Mouse (Mus musculus) limb, embryonic 14.5 days (tissue): Measurements from ENCODE around the gene Myo18b. TPM values are rescaled to one million over a fixed set of nuclear protein-coding genes. Genes with fewer than 3 reads are reported as not detected.
A peak's percentile ranks its signal among the peaks of the same experiment; 100 is the strongest.

ENCODE experiments used
- ATAC-seq: fragments of 200-750 bp; cut with Nextera tagmentation; 2 replicates; pipeline ENCODE4 v1.8.0; 2017; ENCODE audit warnings: low read depth, moderate number of reproducible peaks, moderate TSS enrichment; ENCODE audit not compliant: low FRiP score
- DNase-seq: peaks from one replicate; pipeline ENCODE4 v3.0.0-alpha.2; 2015; ENCODE audit warnings: low spot score
- H3K27ac ChIP-seq: fragments of 300-500 bp; sonication (generic); replicated peaks from 2 replicates; pipeline ENCODE4 v1.5.1; 2014; ENCODE audit warnings: low read depth, mild to moderate bottlenecking, low read length, moderate library complexity, mixed read lengths
- H3K27me3 ChIP-seq: fragments of 300-500 bp; sonication (generic); 2 replicates; pipeline ENCODE4 v1.6.1; 2014; ENCODE audit warnings: low read length, mixed read lengths; ENCODE audit not compliant: control insufficient read depth, insufficient read depth
- H3K36me3 ChIP-seq: fragments of 300-500 bp; sonication (generic); 2 replicates; pipeline ENCODE4 v1.6.1; 2014; ENCODE audit warnings: mild to moderate bottlenecking, low read length, moderate library complexity, mixed read lengths; ENCODE audit not compliant: control insufficient read depth, insufficient read depth
- H3K4me1 ChIP-seq: fragments of 300-500 bp; sonication (generic); 2 replicates; pipeline ENCODE4 v1.6.1; 2014; ENCODE audit warnings: antibody characterized with exemption, low read length, mixed read lengths; ENCODE audit not compliant: control insufficient read depth, insufficient read depth
- H3K4me2 ChIP-seq: fragments of 300-500 bp; sonication (generic); replicated peaks from 2 replicates; pipeline ENCODE4 v1.6.1; 2014; ENCODE audit warnings: low read depth, mild to moderate bottlenecking, low read length, moderate library complexity; ENCODE audit not compliant: severe bottlenecking
- H3K4me3 ChIP-seq: fragments of 300-500 bp; sonication (generic); replicated peaks from 2 replicates; pipeline ENCODE4 v1.5.1; 2014; ENCODE audit warnings: low read length
- H3K9ac ChIP-seq: fragments of 300-500 bp; sonication (generic); 2 replicates; pipeline ENCODE4 v1.6.1; 2014; ENCODE audit warnings: mild to moderate bottlenecking, low read depth, low read length, moderate library complexity; ENCODE audit not compliant: severe bottlenecking
- H3K9me3 ChIP-seq: fragments of 300-500 bp; sonication (generic); 2 replicates; pipeline ENCODE4 v1.6.1; 2016; ENCODE audit warnings: low read length; ENCODE audit not compliant: control insufficient read depth
- POLR2A ChIP-seq: fragments of 200-500 bp; IDR thresholded peaks from 2 replicates; pipeline ENCODE4 v1.8.0; 2012; ENCODE audit warnings: inconsistent platforms, mild to moderate bottlenecking, moderate library complexity, borderline replicate concordance; ENCODE audit not compliant: insufficient read depth, insufficient read length; ENCODE audit errors: extremely low read depth
- WGBS: fragments of 180-500 bp; shearing (Covaris S2); extraction: QIAGEN DNeasy Blood & Tissue Kit; methylation state at CpG from one replicate; pipeline ENCODE4 v1.1.7; 2014; 5-methylcytosine and 5-hydroxymethylcytosine counted together
- polyA plus RNA-seq, 2 experiments: library from polyadenylated mRNA; depleted of rRNA in 1 of 2; stranded (reverse) in 1 of 2; unstranded in 1 of 2; fragments of >200 nt; fragmentation: Nextera tagmentation in 1 of 2; extraction: Ambion mirVana in 1 of 2; gene quantifications; 2 replicates each; pipeline versions ENCODE4 v1.2.1 to v1.2.3; 2012 to 2014

The Myo18b gene
- polyA plus RNA-seq, 2 experiments: 3.7 to 6.5 TPM

DNA sequence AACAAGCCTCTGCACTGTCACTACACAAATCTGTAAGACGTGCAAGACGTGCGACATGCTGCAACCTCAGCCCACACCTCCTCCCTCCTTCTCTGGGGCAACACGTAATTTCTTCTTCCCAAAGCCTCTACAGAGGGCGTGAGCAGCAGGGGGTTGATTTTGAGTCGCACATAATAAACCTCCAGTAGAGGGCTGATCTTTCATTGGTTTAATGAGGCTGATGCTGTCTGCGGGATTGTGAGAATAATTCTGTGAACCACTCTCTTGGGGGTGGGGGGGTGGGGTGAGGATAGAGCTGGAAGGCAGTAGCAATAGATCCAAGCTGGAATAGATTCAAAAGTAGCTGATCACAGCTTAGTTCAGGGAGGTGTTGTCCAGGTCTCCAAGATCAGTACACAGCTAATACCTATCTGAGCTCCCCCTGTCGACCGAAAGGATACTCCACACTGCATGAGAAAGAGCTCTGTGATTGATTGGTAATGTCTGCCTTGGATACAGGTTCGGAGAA is 235.2 kb downstream of the Myo18b start:
- H3K27me3 ChIP-seq: peaks cover 3% of the 10 kb centered on the region; the same call in 1 of the 2 replicates
- 24% methylated on average over 10 of the region's 10 CpGs for WGBS
- no peak overlapping the region for H3K9ac ChIP-seq
- TF ChIP-seq POLR2A: no peak
- no peak for ATAC-seq
- peak; percentile 25 for DNase-seq
- no peak overlapping the region for H3K4me2 ChIP-seq
- no peaks in the 10 kb centered on the region for H3K9me3 ChIP-seq
- no peak overlapping the region for H3K4me3 ChIP-seq
- H3K4me1 ChIP-seq: peaks cover 3% of the 10 kb centered on the region; the same call in 1 of the 2 replicates
- H3K27ac ChIP-seq: no peak overlapping the region
- H3K36me3 ChIP-seq: no peaks in the 10 kb centered on the region

DNA sequence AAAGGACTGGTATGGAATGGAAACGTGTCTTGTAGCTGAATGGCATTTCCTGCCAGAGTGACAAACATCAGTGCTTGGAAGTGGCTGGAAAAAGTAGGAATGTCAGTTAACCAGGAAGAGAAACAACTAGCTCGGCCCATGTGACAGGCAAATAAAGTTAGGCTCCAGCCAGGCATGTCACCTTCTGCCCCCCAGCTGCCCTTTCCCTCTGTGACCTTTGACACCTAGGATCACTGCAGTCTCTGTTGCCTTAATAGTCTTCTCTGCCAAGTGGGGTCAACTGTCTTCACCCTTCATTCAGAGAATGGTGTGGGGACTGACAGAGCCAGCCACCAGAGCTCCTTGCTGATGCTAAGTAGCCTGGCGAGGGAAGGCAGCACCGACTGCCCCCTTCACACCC is 236.9 kb downstream of the Myo18b start:
- Histone ChIP-seq H3K9me3 (no peaks in the 10 kb centered on the region), H3K27ac (no peak overlapping the region), H3K4me2 (no peak overlapping the region), H3K4me3 (no peak overlapping the region), H3K4me1 (peaks cover 13% of the 10 kb centered on the region), H3K36me3 (no peaks in the 10 kb centered on the region), H3K9ac (no peak overlapping the region), H3K27me3 (peaks cover 9% of the 10 kb centered on the region)
- DNase-seq: no peak
- ATAC-seq: no peak
- no peak for TF ChIP-seq POLR2A
- 28% methylated on average over 4 of the region's 4 CpGs for WGBS

- peaks cover 10% of the 10 kb centered on the region for H3K4me1 ChIP-seq
- 10% methylated on average over 5 of the region's 6 CpGs for WGBS
- H3K4me2 ChIP-seq: no peak overlapping the region
- no peak for DNase-seq
- H3K27ac ChIP-seq: no peak overlapping the region
- no peak for TF ChIP-seq POLR2A
- H3K4me3 ChIP-seq: no peak overlapping the region
- H3K27me3 ChIP-seq: peaks cover 9% of the 10 kb centered on the region
- no peaks in the 10 kb centered on the region for H3K9me3 ChIP-seq
- H3K9ac ChIP-seq: no peak overlapping the region
- no peaks in the 10 kb centered on the region for H3K36me3 ChIP-seq
- no peak for ATAC-seq
Measured at GRCm38 (mm10) chr5:112656811-112657210, 239.4 kb downstream of the Myo18b start.

DNA sequence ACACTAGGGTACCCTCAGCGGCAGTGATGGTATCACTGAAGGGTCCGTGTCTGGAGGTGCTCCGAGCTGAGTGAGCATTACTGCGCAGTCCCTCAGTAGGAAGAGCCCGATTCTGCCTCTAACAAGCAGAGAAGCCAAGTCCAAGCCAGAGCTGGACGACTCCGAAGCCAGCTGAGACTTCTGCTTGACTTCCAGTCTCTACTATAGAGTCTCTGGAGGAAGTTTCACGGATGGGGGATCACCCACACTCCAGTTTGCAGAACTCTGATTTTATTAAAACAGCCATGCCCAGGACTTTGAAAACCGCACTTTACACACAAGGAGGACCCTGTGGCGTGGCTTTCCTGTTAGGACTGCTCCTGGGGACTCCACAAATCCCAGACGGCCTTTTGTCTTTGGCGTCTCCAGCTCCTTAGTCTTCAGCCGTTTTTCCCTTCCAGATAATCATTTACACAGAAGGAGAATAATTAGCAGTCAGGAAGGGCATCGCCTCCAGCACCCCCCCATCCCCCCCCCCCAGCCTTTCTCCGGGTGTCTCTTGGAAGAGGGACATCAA is 240.1 kb downstream of the Myo18b start:
- peak overlapping the region; percentile 21 for H3K4me3 ChIP-seq
- under 1% methylated on average over 15 of the region's 15 CpGs for WGBS
- DNase-seq (no peak), ATAC-seq (no peak)
- no peak overlapping the region for H3K9ac ChIP-seq
- peak overlapping the region; percentile 39 for H3K4me2 ChIP-seq
- no peaks in the 10 kb centered on the region for H3K9me3 ChIP-seq
- no peaks in the 10 kb centered on the region for H3K36me3 ChIP-seq
- H3K4me1 ChIP-seq: peaks cover 10% of the 10 kb centered on the region
- H3K27ac ChIP-seq: no peak overlapping the region
- TF ChIP-seq POLR2A: no peak
- H3K27me3 ChIP-seq: peaks cover 9% of the 10 kb centered on the region

DNA sequence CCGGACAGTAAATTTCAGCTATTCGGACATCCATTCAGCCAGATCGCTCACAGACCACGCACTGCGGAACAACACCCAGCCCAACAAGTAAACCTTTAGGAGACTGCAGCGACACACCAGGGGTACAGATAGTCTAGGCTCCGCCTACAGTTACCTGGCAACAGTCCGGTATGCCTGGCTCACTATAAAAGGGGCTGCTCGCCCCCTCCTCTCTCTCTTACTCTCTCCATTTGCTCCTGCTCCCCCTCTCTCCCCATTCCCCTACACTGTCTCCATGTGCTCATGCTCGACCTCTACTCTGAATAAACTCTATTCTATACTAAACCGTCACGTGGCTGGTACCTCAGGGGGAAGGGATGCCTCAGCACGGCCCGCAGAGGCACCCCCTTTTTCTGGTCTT is 240.6 kb downstream of the Myo18b start:
- no peak overlapping the region for H3K27ac ChIP-seq
- no peaks in the 10 kb centered on the region for H3K9me3 ChIP-seq
- H3K4me1 ChIP-seq: peaks cover 10% of the 10 kb centered on the region
- peak overlapping the region; percentile 21 for H3K4me3 ChIP-seq
- peaks cover 9% of the 10 kb centered on the region for H3K27me3 ChIP-seq
- DNase-seq (no peak), ATAC-seq (no peak)
- no peaks in the 10 kb centered on the region for H3K36me3 ChIP-seq
- WGBS: 2% methylated on average over 14 of the region's 14 CpGs
- no peak overlapping the region for H3K9ac ChIP-seq
- peak overlapping the region; percentile 39 for H3K4me2 ChIP-seq
- TF ChIP-seq POLR2A: no peak
